Mouse (Mus musculus): ENCODE results near the gene Ptpn7. TPM values are rescaled to one million over a fixed set of nuclear protein-coding genes. Genes with fewer than 3 reads are reported as not detected.

The Ptpn7 gene
- polyA plus RNA-seq, 1 experiment from 2014 or later: 2.1 TPM

DNA sequence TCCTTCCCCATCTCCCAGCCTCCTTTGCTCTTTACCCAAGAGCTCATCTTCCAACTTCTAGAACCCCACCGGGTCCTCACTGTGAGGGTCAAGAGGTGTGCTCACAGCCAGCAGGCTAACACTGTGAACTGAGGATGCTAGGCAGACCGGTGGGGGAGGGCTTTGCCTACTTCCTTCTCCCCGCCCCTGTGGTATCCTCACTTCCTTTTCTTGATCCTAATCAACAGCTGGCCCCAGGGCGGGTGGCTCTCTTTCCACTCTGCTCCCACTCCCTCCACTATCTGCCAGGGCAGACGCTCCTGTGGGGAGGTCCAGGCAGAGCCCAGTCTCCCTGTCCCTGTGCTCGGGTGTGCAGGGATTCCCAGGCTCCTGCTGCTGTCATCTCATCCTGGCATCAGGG is 1.5 kb upstream of the Ptpn7 start:
- peak; percentile 35 for DNase-seq (ENCODE audit: low spot score)
- H3K9me3 ChIP-seq (ENCODE audit: control insufficient read depth, low read length): no peaks in the 10 kb centered on the region
- peaks cover 29% of the 10 kb centered on the region for H3K4me1 ChIP-seq (ENCODE audit: control insufficient read depth, insufficient read depth, low read length)
- 0 out of 2 replicates have a peak overlapping the region, but pooled peaks have one; percentile 53 for H3K27ac ChIP-seq (replicated peaks; ENCODE audit: low read depth, low read length)
- H3K36me3 ChIP-seq (ENCODE audit: control insufficient read depth, insufficient read depth, low read length): no peaks in the 10 kb centered on the region
- H3K27me3 ChIP-seq (replicated peaks; ENCODE audit: control insufficient read depth, insufficient read depth, low read length): no peaks in the 10 kb centered on the region
- no peak overlapping the region for H3K9ac ChIP-seq (ENCODE audit: low read depth, low read length)
- H3K4me3 ChIP-seq (ENCODE audit: low read depth, low read length): no peak overlapping the region
- WGBS: 28% methylated on average over 6 of the region's 6 CpGs
- no peak for ATAC-seq (ENCODE audit: low read depth)
- H3K4me2 ChIP-seq (ENCODE audit: low read depth, low read length): no peak overlapping the region

DNA sequence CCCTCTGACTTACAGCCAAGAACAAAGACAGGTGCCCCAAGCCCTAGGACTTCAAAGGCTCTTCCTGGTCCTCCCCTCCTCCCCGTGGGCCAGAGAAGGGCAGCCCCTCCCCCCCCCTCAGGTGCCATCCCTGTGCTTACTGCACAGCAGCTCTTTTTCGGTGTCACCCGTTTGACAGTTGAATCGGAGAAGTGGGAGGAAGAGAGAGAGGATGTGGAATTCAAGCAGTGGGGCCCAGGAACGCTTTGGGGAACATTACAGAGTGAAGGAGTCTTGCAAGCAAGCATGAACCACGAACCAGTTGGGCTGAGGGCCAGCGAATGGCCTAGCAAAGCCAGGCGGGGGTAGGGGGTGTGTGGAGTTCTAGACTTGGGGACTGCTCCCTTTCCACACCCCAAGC is 940 bp upstream of the Ptpn7 start:
- 0 out of 2 replicates have a peak overlapping the region, but pooled peaks have one; percentile 53 for H3K27ac ChIP-seq (replicated peaks; ENCODE audit: low read depth, low read length)
- H3K9me3 ChIP-seq (ENCODE audit: control insufficient read depth, low read length): no peaks in the 10 kb centered on the region
- H3K9ac ChIP-seq (ENCODE audit: low read depth, low read length): no peak overlapping the region
- no peak for DNase-seq (ENCODE audit: low spot score)
- WGBS: 49% methylated on average over 8 of the region's 8 CpGs
- no peaks in the 10 kb centered on the region for H3K27me3 ChIP-seq (replicated peaks; ENCODE audit: control insufficient read depth, insufficient read depth, low read length)
- ATAC-seq (ENCODE audit: low read depth): no peak
- peaks cover 24% of the 10 kb centered on the region for H3K4me1 ChIP-seq (ENCODE audit: control insufficient read depth, insufficient read depth, low read length)
- H3K36me3 ChIP-seq (ENCODE audit: control insufficient read depth, insufficient read depth, low read length): no peaks in the 10 kb centered on the region
- H3K4me3 ChIP-seq (ENCODE audit: low read depth, low read length): no peak overlapping the region
- H3K4me2 ChIP-seq (ENCODE audit: low read depth, low read length): no peak overlapping the region

DNA sequence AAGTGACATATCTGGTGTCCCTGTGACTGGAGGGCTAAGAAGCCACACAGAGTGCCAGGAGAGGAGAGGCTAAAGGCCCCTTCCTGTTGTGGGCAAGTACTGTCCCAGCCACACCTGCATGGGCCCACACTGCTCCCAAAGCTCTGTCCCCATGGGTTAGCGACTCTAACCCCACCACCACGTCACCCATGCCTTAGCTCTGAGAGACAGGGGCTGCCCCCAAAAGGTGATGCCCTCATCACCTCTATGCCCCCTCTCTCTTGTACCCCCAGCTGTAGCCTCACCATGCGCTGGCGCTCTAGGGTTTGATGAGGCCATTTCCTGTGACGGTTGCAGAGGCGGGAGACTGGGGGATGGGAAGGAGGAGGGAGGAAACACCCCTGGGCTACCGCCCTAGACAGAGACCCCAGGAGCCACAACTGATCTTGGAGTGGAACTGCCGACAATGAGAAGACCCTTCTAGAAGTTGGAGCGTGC is 431 bp downstream of the Ptpn7 start:
- DNase-seq (ENCODE audit: low spot score) (no peak), ATAC-seq (ENCODE audit: low read depth) (no peak)
- no peaks in the 10 kb centered on the region for H3K27me3 ChIP-seq (replicated peaks; ENCODE audit: control insufficient read depth, insufficient read depth, low read length)
- H3K9me3 ChIP-seq (ENCODE audit: control insufficient read depth, low read length): no peaks in the 10 kb centered on the region
- H3K27ac ChIP-seq (replicated peaks; ENCODE audit: low read depth, low read length): no peak overlapping the region
- H3K4me3 ChIP-seq (ENCODE audit: low read depth, low read length): no peak overlapping the region
- WGBS: 81% methylated on average over 6 of the region's 9 CpGs
- H3K36me3 ChIP-seq (ENCODE audit: control insufficient read depth, insufficient read depth, low read length): no peaks in the 10 kb centered on the region
- H3K4me1 ChIP-seq (ENCODE audit: control insufficient read depth, insufficient read depth, low read length): peaks cover 12% of the 10 kb centered on the region
- H3K4me2 ChIP-seq (ENCODE audit: low read depth, low read length): no peak overlapping the region
- H3K9ac ChIP-seq (ENCODE audit: low read depth, low read length): no peak overlapping the region

DNA sequence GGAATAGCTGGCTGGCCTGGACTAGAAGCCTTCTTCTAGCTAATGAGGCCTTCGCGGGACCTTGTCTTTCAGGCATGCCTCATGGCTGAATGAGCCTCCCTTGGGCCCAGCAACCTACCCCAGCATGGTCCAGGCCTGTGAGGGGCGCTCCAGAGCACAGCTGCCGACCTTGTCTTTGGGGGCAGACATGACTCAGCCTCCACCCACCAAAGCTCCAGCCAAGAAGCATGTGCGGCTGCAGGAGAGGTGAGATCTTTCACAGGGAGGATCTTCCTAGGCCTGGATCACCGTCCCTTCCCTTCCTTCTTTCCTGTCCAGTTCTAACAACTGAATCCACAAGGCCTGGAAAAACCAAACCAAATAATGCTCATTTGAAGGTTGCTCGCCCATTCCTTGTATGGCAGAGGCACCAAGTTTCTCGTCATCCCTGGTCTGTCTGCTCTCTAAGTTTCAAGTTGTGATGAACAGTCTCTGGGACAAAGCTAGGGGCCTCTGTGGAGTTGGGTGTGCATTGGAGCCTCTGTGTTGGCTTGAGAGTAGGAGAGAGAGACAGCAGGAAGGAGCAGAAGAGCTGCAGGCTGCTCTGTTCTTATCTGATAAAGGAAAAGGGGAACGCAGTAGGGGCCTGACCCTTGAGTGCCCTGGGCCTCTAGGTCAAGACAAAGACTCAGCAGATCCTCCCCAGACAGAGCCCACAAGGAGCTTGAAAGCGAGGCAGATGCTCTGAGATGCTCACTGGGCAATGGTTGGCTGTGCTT is 1.4 kb downstream of the Ptpn7 start:
- no peak overlapping the region for H3K4me2 ChIP-seq (ENCODE audit: low read depth, low read length)
- no peaks in the 10 kb centered on the region for H3K9me3 ChIP-seq (ENCODE audit: control insufficient read depth, low read length)
- H3K4me3 ChIP-seq (ENCODE audit: low read depth, low read length): no peak overlapping the region
- no peak for ATAC-seq (ENCODE audit: low read depth)
- H3K36me3 ChIP-seq (ENCODE audit: control insufficient read depth, insufficient read depth, low read length): no peaks in the 10 kb centered on the region
- DNase-seq (ENCODE audit: low spot score): no peak
- H3K9ac ChIP-seq (ENCODE audit: low read depth, low read length): no peak overlapping the region
- no peak overlapping the region for H3K27ac ChIP-seq (replicated peaks; ENCODE audit: low read depth, low read length)
- WGBS: 77% methylated on average over 10 of the region's 10 CpGs
- peaks cover 9% of the 10 kb centered on the region; the same call in 1 of the 2 replicates for H3K4me1 ChIP-seq (ENCODE audit: control insufficient read depth, insufficient read depth, low read length)
- no peaks in the 10 kb centered on the region for H3K27me3 ChIP-seq (replicated peaks; ENCODE audit: control insufficient read depth, insufficient read depth, low read length)

DNA sequence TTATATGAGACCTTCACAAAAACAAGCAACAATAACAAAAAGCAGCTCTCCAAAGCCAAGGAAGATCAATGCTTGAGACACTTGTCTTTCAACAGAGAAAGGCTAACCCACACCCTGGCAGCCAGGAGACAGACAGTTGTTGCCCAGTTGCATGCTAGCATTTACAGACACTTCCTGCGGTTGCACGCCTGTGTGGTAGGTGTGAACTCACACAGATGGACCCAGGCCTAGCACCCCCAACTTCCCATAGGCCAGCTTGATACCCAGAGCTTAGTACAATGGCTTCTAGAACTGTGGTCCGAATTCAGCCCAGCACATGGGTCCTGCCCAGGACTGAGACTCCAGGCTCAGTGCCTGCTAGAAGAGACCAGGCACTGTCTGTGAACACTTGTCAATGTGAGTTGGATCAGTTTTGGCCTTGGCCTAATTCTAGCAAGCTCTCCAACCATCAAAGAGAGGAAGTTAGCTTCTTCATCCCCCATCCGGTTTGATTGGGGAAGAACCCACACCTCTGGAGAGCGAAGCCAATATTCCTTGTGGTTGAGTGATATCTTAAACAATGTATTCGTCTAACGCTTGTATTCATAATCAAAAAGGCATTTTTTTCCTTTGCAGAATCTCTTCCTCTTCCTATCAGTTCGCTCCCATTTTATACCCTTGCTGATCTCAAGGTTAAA is 2.7 kb downstream of the Ptpn7 start:
- H3K4me2 ChIP-seq (ENCODE audit: low read depth, low read length): no peak overlapping the region
- H3K4me3 ChIP-seq (ENCODE audit: low read depth, low read length): no peak overlapping the region
- H3K4me1 ChIP-seq (ENCODE audit: control insufficient read depth, insufficient read depth, low read length): peaks cover 9% of the 10 kb centered on the region; the same call in 1 of the 2 replicates
- no peaks in the 10 kb centered on the region for H3K27me3 ChIP-seq (replicated peaks; ENCODE audit: control insufficient read depth, insufficient read depth, low read length)
- DNase-seq (ENCODE audit: low spot score) (no peak), ATAC-seq (ENCODE audit: low read depth) (no peak)
- no peaks in the 10 kb centered on the region for H3K36me3 ChIP-seq (ENCODE audit: control insufficient read depth, insufficient read depth, low read length)
- H3K9ac ChIP-seq (ENCODE audit: low read depth, low read length): no peak overlapping the region
- no peak overlapping the region for H3K27ac ChIP-seq (replicated peaks; ENCODE audit: low read depth, low read length)
- H3K9me3 ChIP-seq (ENCODE audit: control insufficient read depth, low read length): no peaks in the 10 kb centered on the region
- WGBS: 83% methylated on average over 8 of the region's 8 CpGs

DNA sequence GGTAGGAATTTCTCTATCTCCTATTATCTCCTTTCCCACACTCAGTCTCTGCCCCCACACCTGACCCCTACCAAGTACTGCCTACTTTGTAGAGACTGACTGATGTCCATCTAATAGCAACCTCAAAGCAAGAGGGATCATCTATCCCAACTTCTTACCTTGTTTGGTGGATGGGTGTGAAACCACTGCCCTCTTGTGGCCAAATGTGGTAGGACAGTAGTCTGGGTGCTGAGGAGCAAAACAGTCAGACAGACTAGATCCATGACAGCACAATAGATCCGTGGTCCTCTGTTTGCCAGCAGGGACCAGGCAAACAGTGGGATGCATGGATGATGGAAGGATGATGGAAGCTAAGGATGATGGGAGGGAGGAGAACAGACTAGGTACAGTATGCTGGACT is 4.0 kb downstream of the Ptpn7 start:
- ATAC-seq (ENCODE audit: low read depth): peak; percentile 34; the same call in 1 of the 2 replicates
- H3K4me2 ChIP-seq (ENCODE audit: low read depth, low read length): no peak overlapping the region

DNA sequence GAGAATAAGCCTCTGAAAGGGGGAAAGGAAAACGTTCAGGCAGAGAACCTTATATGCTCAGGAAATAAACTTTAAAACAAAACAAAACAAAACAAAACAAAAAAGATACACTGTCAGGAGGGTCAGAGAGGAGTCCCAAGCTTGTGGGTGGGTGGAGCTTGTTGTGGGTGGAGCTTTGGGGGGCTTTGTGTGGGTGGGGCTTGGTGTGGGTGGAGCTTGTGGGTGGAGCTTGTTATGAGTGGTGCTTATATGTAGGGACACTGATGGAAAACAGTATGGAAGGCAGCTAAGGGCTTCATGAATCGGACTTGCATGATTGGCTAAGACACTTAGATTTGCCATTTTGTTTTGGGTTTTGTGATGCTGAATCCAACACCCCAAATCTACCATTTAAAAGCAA is 7.4 kb downstream of the Ptpn7 start:
- DNase-seq (ENCODE audit: low spot score): no peak
- no peaks in the 10 kb centered on the region for H3K9me3 ChIP-seq (ENCODE audit: control insufficient read depth, low read length)
- H3K4me2 ChIP-seq (ENCODE audit: low read depth, low read length): no peak overlapping the region
- H3K9ac ChIP-seq (ENCODE audit: low read depth, low read length): no peak overlapping the region
- H3K4me1 ChIP-seq (ENCODE audit: control insufficient read depth, insufficient read depth, low read length): no peaks in the 10 kb centered on the region
- no peak for ATAC-seq (ENCODE audit: low read depth)
- 61% methylated on average over 2 of the region's 2 CpGs for WGBS
- H3K27me3 ChIP-seq (replicated peaks; ENCODE audit: control insufficient read depth, insufficient read depth, low read length): no peaks in the 10 kb centered on the region
- H3K36me3 ChIP-seq (ENCODE audit: control insufficient read depth, insufficient read depth, low read length): no peaks in the 10 kb centered on the region
- no peak overlapping the region for H3K4me3 ChIP-seq (ENCODE audit: low read depth, low read length)
- no peak overlapping the region for H3K27ac ChIP-seq (replicated peaks; ENCODE audit: low read depth, low read length)

More for the DNA sequence above, 4.0 kb downstream of the Ptpn7 start:
- no peaks in the 10 kb centered on the region for H3K9me3 ChIP-seq (ENCODE audit: control insufficient read depth, low read length)
- no peak overlapping the region for H3K27ac ChIP-seq (replicated peaks; ENCODE audit: low read depth, low read length)
- WGBS: 4% methylated on average over 1 of the region's 1 CpGs
- no peak overlapping the region for H3K9ac ChIP-seq (ENCODE audit: low read depth, low read length)
- H3K4me3 ChIP-seq (ENCODE audit: low read depth, low read length): no peak overlapping the region
- peaks cover under 1% of the 10 kb centered on the region; the same call in 1 of the 2 replicates for H3K4me1 ChIP-seq (ENCODE audit: control insufficient read depth, insufficient read depth, low read length)
- DNase-seq (ENCODE audit: low spot score): peak; percentile 62
- H3K36me3 ChIP-seq (ENCODE audit: control insufficient read depth, insufficient read depth, low read length): no peaks in the 10 kb centered on the region
- H3K27me3 ChIP-seq (replicated peaks; ENCODE audit: control insufficient read depth, insufficient read depth, low read length): no peaks in the 10 kb centered on the region

DNA sequence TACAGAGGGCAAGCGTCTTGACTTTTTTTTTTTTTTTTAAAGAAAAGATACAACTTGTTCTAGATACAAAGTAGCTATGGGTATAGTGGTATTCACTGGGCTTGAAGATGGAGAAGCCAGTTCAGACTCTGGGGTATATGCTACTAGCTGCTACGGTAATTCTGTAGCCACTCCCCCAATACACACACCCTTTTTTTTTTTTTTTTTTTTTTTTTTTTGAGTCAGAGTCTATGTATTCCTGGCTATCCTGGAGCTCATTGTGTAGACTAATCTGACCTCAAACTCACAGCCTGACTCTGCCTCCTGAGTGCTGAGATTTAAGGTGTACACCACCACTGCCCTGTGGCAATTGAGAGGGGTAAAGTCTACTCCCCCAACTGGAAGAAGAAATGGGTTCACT is 10.0 kb downstream of the Ptpn7 start:
- no peak overlapping the region for H3K9ac ChIP-seq (ENCODE audit: low read depth, low read length)
- ATAC-seq (ENCODE audit: low read depth) (no peak), DNase-seq (ENCODE audit: low spot score) (no peak)
- H3K4me1 ChIP-seq (ENCODE audit: control insufficient read depth, insufficient read depth, low read length): no peaks in the 10 kb centered on the region
- no peak overlapping the region for H3K27ac ChIP-seq (replicated peaks; ENCODE audit: low read depth, low read length)
- H3K4me3 ChIP-seq (ENCODE audit: low read depth, low read length): no peak overlapping the region
- H3K4me2 ChIP-seq (ENCODE audit: low read depth, low read length): no peak overlapping the region
- WGBS: 68% methylated on average over 2 of the region's 2 CpGs
- no peaks in the 10 kb centered on the region for H3K27me3 ChIP-seq (replicated peaks; ENCODE audit: control insufficient read depth, insufficient read depth, low read length)
- no peaks in the 10 kb centered on the region for H3K36me3 ChIP-seq (ENCODE audit: control insufficient read depth, insufficient read depth, low read length)
- H3K9me3 ChIP-seq (ENCODE audit: control insufficient read depth, low read length): no peaks in the 10 kb centered on the region

Measured in embryonic facial prominence, embryonic 14.5 days (tissue).